Mouse (Mus musculus) stomach, embryonic 16.5 days (tissue): ENCODE data around the gene Cabin1. TPM values are rescaled to one million over a fixed set of nuclear protein-coding genes. Genes with fewer than 3 reads are reported as not detected.

Source experiments
- ATAC-seq: fragments of 200-750 bp; cut with Nextera tagmentation; 2 replicates; pipeline ENCODE4 v1.8.0; 2017; ENCODE audit warnings: moderate number of reproducible peaks, moderate TSS enrichment; ENCODE audit not compliant: insufficient read depth, low FRiP score
- H3K27ac ChIP-seq: fragments of 300-500 bp; sonication (generic); 2 replicates; pipeline ENCODE4 v1.5.1; 2014; ENCODE audit warnings: low read length
- H3K27me3 ChIP-seq: fragments of 300-500 bp; sonication (generic); 2 replicates; pipeline ENCODE4 v1.6.1; 2014; ENCODE audit warnings: low read length, control low read depth, mixed read lengths; ENCODE audit not compliant: control insufficient read depth, insufficient read depth
- H3K36me3 ChIP-seq: fragments of 300-500 bp; sonication (generic); 2 replicates; pipeline ENCODE4 v1.6.1; 2014; ENCODE audit warnings: low read length; ENCODE audit not compliant: control insufficient read depth, insufficient read depth
- H3K4me1 ChIP-seq: fragments of 300-500 bp; sonication (generic); 2 replicates; pipeline ENCODE4 v1.6.1; 2014; ENCODE audit warnings: low read length, control low read depth, mixed read lengths; ENCODE audit not compliant: control insufficient read depth, insufficient read depth
- H3K4me2 ChIP-seq: fragments of 300-500 bp; sonication (generic); 2 replicates; pipeline ENCODE4 v1.6.1; 2014; ENCODE audit warnings: low read depth, low read length, mixed read lengths
- H3K4me3 ChIP-seq: fragments of 300-500 bp; sonication (generic); replicated peaks from 2 replicates; pipeline ENCODE4 v1.5.1; 2014; ENCODE audit warnings: mild to moderate bottlenecking, low read length
- H3K9ac ChIP-seq: fragments of 300-500 bp; sonication (generic); 2 replicates; pipeline ENCODE4 v1.6.1; 2014; ENCODE audit warnings: low read length
- H3K9me3 ChIP-seq: fragments of 300-500 bp; sonication (generic); replicated peaks from 2 replicates; pipeline ENCODE4 v1.6.1; 2016; ENCODE audit warnings: low read length, control low read depth; ENCODE audit not compliant: control insufficient read depth
- WGBS: fragments of 180-500 bp; shearing (Covaris S2); extraction: QIAGEN DNeasy Blood & Tissue Kit; methylation state at CpG from one replicate; pipeline ENCODE4 v1.1.7; 2014; 5-methylcytosine and 5-hydroxymethylcytosine counted together
- polyA plus RNA-seq: library from polyadenylated mRNA; unstranded; fragments of >200 nt; fragmentation: Nextera tagmentation; extraction: Ambion mirVana; gene quantifications from 2 replicates; pipeline ENCODE4 v1.2.1, GENCODE M21; 2015

Gene Cabin1
- polyA plus RNA-seq, 1 experiment from 2014 or later, result 34.0 TPM

- Histone ChIP-seq H3K9me3 (no peaks in the 10 kb centered on the region), H3K27ac (no peak overlapping the region), H3K4me3 (no peak overlapping the region), H3K27me3 (no peaks in the 10 kb centered on the region), H3K9ac (no peak overlapping the region), H3K36me3 (no peaks in the 10 kb centered on the region), H3K4me2 (no peak overlapping the region), H3K4me1 (0 out of 2 replicates have a peak, but pooled peaks cover 5% of the 10 kb centered on the region)
- 86% methylated on average over 4 of the region's 4 CpGs for WGBS
- ATAC-seq, result no peak
Observed at GRCm38 (mm10) chr10:75607253-75607652, 156.9 kb downstream of the Cabin1 start.

GRCm38 (mm10) chr10:75605162-75605846 is 158.8 kb downstream of the Cabin1 start:
- Histone ChIP-seq H3K27ac (no peak overlapping the region), H3K9me3 (no peaks in the 10 kb centered on the region), H3K4me3 (no peak overlapping the region), H3K4me2 (no peak overlapping the region), H3K36me3 (no peaks in the 10 kb centered on the region), H3K4me1 (0 out of 2 replicates have a peak, but pooled peaks cover under 1% of the 10 kb centered on the region), H3K27me3 (no peaks in the 10 kb centered on the region), H3K9ac (no peak overlapping the region)
- 35% methylated on average over 11 of the region's 11 CpGs for WGBS
- no peak for ATAC-seq

GRCm38 (mm10) chr10:75600189-75600730 is 163.9 kb downstream of the Cabin1 start:
- ATAC-seq, result no peak
- Histone ChIP-seq H3K4me2 (no peak overlapping the region), H3K27ac (no peak overlapping the region), H3K36me3 (no peaks in the 10 kb centered on the region), H3K27me3 (no peaks in the 10 kb centered on the region), H3K9ac (no peak overlapping the region), H3K9me3 (no peaks in the 10 kb centered on the region), H3K4me1 (no peaks in the 10 kb centered on the region), H3K4me3 (no peak overlapping the region)
- WGBS, result 78% methylated on average over 7 of the region's 7 CpGs

Other genes starting within 250 kb of the Cabin1 start
- 115 and 134 TPM in 2 replicates for gene Snrpd3, start 246.8 kb downstream of the Cabin1 start, polyA plus RNA-seq
- 24.7 and 26.7 TPM in 2 replicates for gene Gucd1, start 246.4 kb downstream of the Cabin1 start, polyA plus RNA-seq
- 1.2 and 2.0 TPM in 2 replicates for gene Lrrc75b, start 204.0 kb downstream of the Cabin1 start, polyA plus RNA-seq
- gene Ggt1, start 202.7 kb downstream of the Cabin1 start, polyA plus RNA-seq, result 35.1 and 35.4 TPM in 2 replicates
- 4.3 and 6.5 TPM in 2 replicates for gene Ggt5, start 175.0 kb downstream of the Cabin1 start, polyA plus RNA-seq
- gene Susd2, start 120.3 kb downstream of the Cabin1 start, polyA plus RNA-seq, result 16.1 and 18.6 TPM in 2 replicates
- gene Ddt, start 9.1 kb upstream of the Cabin1 start, polyA plus RNA-seq, result 57.1 and 72.9 TPM in 2 replicates
- gene Gm20441, start 16.6 kb upstream of the Cabin1 start, polyA plus RNA-seq, result not detected in 2 replicates
- 50.2 and 55.5 TPM in 2 replicates for gene Gstt3, start 17.1 kb upstream of the Cabin1 start, polyA plus RNA-seq
- gene Gstt1, start 34.2 kb upstream of the Cabin1 start, polyA plus RNA-seq, result 20.6 and 20.8 TPM in 2 replicates
- gene Gstt4, start 58.2 kb upstream of the Cabin1 start, polyA plus RNA-seq, result not detected in 2 replicates
- 64.8 and 76.9 TPM in 2 replicates for gene Gstt2, start 73.1 kb upstream of the Cabin1 start, polyA plus RNA-seq
- gene Mif, start 95.9 kb upstream of the Cabin1 start, polyA plus RNA-seq, result 1,459 and 1,538 TPM in 2 replicates
- 9.6 and 11.9 TPM in 2 replicates for gene Derl3, start 129.1 kb upstream of the Cabin1 start, polyA plus RNA-seq
- gene Smarcb1, start 157.3 kb upstream of the Cabin1 start, polyA plus RNA-seq, result 159 and 162 TPM in 2 replicates
- gene Chchd10, start 168.8 kb upstream of the Cabin1 start, polyA plus RNA-seq, result 83.6 and 97.1 TPM in 2 replicates
- gene Mmp11, start 172.2 kb upstream of the Cabin1 start, polyA plus RNA-seq, result 33.8 and 39.1 TPM in 2 replicates
- gene Gm867, start 176.3 kb upstream of the Cabin1 start, polyA plus RNA-seq, result 0.75 and 1.0 TPM in 2 replicates
- gene Vpreb3, start 178.7 kb upstream of the Cabin1 start, polyA plus RNA-seq, result 1.9 and 2.1 TPM in 2 replicates
- not detected in 2 replicates for gene Gm5134, start 190.2 kb upstream of the Cabin1 start, polyA plus RNA-seq